Mouse (Mus musculus) lung, postnatal 0 days (tissue): ENCODE results near the gene Teddm3. TPM values are rescaled to one million over a fixed set of nuclear protein-coding genes. Genes with fewer than 3 reads are reported as not detected.
A peak's percentile ranks its signal among the peaks of the same experiment; 100 is the strongest.

Source experiments
- ATAC-seq: fragments of 200-750 bp; cut with Nextera tagmentation; 2 replicates; pipeline ENCODE4 v1.8.0; 2017; ENCODE audit warnings: moderate library complexity
- DNase-seq: peaks from one replicate; pipeline ENCODE4 v3.0.0-alpha.2; 2016; ENCODE audit warnings: low spot score
- H3K27ac ChIP-seq: fragments of 300-500 bp; sonication (generic); 2 replicates; pipeline ENCODE4 v1.5.1; 2014; ENCODE audit warnings: antibody characterized with exemption, mild to moderate bottlenecking, low read length, mixed read lengths
- H3K27me3 ChIP-seq: fragments of 300-500 bp; sonication (generic); replicated peaks from 2 replicates; pipeline ENCODE4 v1.6.1; 2014; ENCODE audit warnings: low read length, mixed read lengths; ENCODE audit not compliant: insufficient read depth
- H3K36me3 ChIP-seq: fragments of 300-500 bp; sonication (generic); 2 replicates; pipeline ENCODE4 v1.6.1; 2014; ENCODE audit warnings: low read length, mixed read lengths; ENCODE audit not compliant: insufficient read depth
- H3K4me1 ChIP-seq: fragments of 300-500 bp; sonication (generic); 2 replicates; pipeline ENCODE4 v1.6.1; 2014; ENCODE audit warnings: antibody characterized with exemption, low read depth, low read length, mixed read lengths; ENCODE audit not compliant: insufficient read depth
- H3K4me2 ChIP-seq: fragments of 300-500 bp; sonication (generic); replicated peaks from 2 replicates; pipeline ENCODE4 v1.6.1; 2014; ENCODE audit warnings: low read depth, mild to moderate bottlenecking, low read length, moderate library complexity, mixed read lengths
- H3K4me3 ChIP-seq: fragments of 300-500 bp; sonication (generic); 2 replicates; pipeline ENCODE4 v1.5.1; 2014; ENCODE audit warnings: low read depth, low read length
- H3K9ac ChIP-seq: fragments of 300-500 bp; sonication (generic); replicated peaks from 2 replicates; pipeline ENCODE4 v1.6.1; 2014; ENCODE audit warnings: low read depth, mild to moderate bottlenecking
- H3K9me3 ChIP-seq: fragments of 300-500 bp; sonication (generic); 2 replicates; pipeline ENCODE4 v1.6.1; 2016; ENCODE audit warnings: low read length, mixed read lengths
- CTCF ChIP-seq: IDR thresholded peaks from 2 replicates; pipeline ENCODE4 v1.5.1; 2016; ENCODE audit warnings: antibody characterized with exemption, mild to moderate bottlenecking
- EP300 ChIP-seq: IDR thresholded peaks from 2 replicates; pipeline ENCODE4 v1.6.1; 2016; ENCODE audit warnings: antibody characterized with exemption, mild to moderate bottlenecking, control low read depth
- WGBS: fragments of 180-500 bp; shearing (Covaris S2); extraction: QIAGEN DNeasy Blood & Tissue Kit; methylation state at CpG from one replicate; pipeline ENCODE4 v1.1.7; 2014; 5-methylcytosine and 5-hydroxymethylcytosine counted together
- polyA plus RNA-seq: library from polyadenylated mRNA; unstranded; fragments of >200 nt; fragmentation: Nextera tagmentation; extraction: Ambion mirVana; gene quantifications from 2 replicates; pipeline ENCODE4 v1.2.1, GENCODE M21; 2015

Teddm3 gene
- polyA plus RNA-seq, 1 experiment from 2014 or later, result not detected

- Histone ChIP-seq H3K9ac (no peak overlapping the region), H3K4me1 (no peaks in the 10 kb centered on the region), H3K4me3 (no peak overlapping the region), H3K27me3 (no peaks in the 10 kb centered on the region), H3K27ac (no peak overlapping the region), H3K9me3 (no peaks in the 10 kb centered on the region), H3K36me3 (no peaks in the 10 kb centered on the region), H3K4me2 (no peak overlapping the region)
- TF ChIP-seq CTCF (no peak), EP300 (no peak)
- ATAC-seq (no peak), DNase-seq (no peak)
- 69% methylated on average over 5 of the region's 5 CpGs for WGBS
These were observed 37.7 kb downstream of the Teddm3 start for GRCm38 (mm10) chr16:21116078-21116477.

DNA sequence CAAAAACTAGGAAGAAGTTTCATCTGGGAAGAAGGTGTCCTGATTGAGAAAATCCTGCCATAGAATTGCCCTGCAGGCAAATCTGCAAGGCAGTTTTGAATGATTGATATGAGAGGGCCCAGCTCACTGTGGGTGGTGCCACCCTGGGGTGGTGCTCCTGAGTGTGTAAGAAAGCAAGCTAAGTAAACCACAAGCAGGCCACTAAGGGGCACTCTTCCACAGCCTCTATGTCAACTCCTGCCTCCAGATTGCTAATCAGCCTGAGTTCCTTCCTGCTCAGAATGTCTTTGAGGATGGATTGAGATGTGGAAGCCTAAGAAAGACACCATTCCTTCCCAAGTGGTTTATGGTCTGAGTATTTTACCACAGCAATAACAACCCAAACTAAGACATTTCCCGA, 44.3 kb downstream of the Teddm3 start:
- DNase-seq, result peak; percentile 4
- no peaks in the 10 kb centered on the region for H3K9me3 ChIP-seq
- H3K4me3 ChIP-seq, result no peak overlapping the region
- H3K27me3 ChIP-seq, result no peaks in the 10 kb centered on the region
- TF ChIP-seq CTCF, result peak; percentile 39
- TF ChIP-seq EP300, result no peak
- no peak overlapping the region for H3K27ac ChIP-seq
- H3K36me3 ChIP-seq, result no peaks in the 10 kb centered on the region
- no peaks in the 10 kb centered on the region for H3K4me1 ChIP-seq
- no peak for ATAC-seq
- 80% methylated on average over 1 of the region's 1 CpGs for WGBS
- H3K9ac ChIP-seq, result no peak overlapping the region
- H3K4me2 ChIP-seq, result no peak overlapping the region

Other genes with a start within 250 kb of the Teddm3 start
- gene Ephb3, start 50.8 kb upstream of the Teddm3 start, polyA plus RNA-seq, result 16.3 and 19.5 TPM in 2 replicates